Mouse (Mus musculus) liver, postnatal 0 days (tissue): ENCODE measurements around the gene Rpl35a.

Experiments used
- CTCF ChIP-seq: sonication (generic); IDR thresholded peaks from 2 replicates; pipeline ENCODE4 v1.5.1; 2016; ENCODE audit warnings: antibody characterized with exemption, low read depth
- EP300 ChIP-seq: IDR thresholded peaks from 2 replicates; pipeline ENCODE4 v1.6.1; 2016; ENCODE audit warnings: antibody characterized with exemption, low read depth, mild to moderate bottlenecking

DNA sequence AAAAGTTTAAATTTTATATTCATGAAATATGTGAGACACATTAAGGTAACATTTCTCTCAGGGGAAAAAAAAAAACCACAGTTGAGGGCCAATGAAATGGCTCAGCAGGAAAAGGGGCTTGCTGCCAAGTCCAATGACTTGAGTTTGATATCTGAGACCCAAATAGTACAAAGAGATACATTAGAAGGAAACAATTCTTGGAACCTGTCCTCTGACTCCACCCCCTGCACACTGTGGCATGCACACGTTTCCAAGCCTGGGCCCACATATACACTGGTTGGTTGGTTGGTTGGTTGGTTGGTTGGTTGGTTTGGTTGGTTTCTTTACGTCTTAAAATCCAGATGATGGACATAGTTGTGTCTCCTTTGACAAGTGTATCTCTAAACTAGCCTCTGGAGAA lies 40.3 kb upstream of the Rpl35a start:
- TF ChIP-seq EP300: no peak
- no peak for TF ChIP-seq CTCF
